Mouse (Mus musculus): ENCODE measurements around the gene Abhd2.

- TF ChIP-seq POLR2A (IDR thresholded peaks at IDR 0.05; ENCODE audit: low read depth, low read length) (no peak), CTCF (IDR thresholded peaks at IDR 0.05; ENCODE audit: borderline replicate concordance, insufficient read depth, low read length) (no peak)
Measured at GRCm38 (mm10) chr7:79346555-79347075, 73.6 kb downstream of the Abhd2 start.
